Mouse (Mus musculus): ENCODE data around the gene Ttc26. TPM values are rescaled to one million over a fixed set of nuclear protein-coding genes. Genes with fewer than 3 reads are reported as not detected.

Ttc26 gene
- 5.5 and 7.6 TPM in 2 replicates for polyA plus RNA-seq (2015; fragmentation: Nextera tagmentation; extraction: Ambion mirVana)

DNA sequence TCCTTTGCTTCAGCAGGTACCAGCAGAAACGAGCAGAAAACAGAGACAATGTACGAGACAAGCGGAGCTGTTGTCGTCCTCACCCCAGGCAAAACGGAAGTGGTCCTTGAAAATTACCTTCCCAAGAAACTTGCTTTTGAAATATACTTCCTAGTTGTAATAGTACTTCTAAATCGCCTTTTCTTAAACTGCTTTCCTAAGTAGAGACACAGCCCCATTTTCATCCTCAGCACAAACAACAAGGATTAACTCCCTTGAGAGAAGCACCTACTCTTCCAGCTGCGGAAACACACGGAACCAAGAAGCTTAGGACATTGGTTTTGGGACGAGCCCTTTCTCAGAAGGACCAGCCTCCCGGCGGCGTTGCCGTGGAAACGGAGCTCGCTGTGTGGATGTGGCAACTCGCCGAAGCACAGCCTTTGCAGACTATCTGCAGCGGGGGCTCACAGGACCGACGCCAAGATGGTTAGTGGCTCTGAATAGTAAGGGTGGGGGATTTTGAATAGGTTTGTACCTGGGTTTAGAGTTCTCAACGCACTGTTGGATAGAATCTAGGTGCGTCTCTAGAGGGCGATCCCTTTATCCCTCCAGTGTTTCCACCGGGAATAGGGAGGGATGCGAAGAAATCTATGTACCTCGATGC, at the start of gene Ttc26:
Gene Ttc26 (plus strand): TSS at position 341 of the 643 bp plus-strand sequence.
- Histone ChIP-seq H3K9ac (ENCODE audit: low read depth, low read length) (peak within 1 kb of the TSS; percentile 57), H3K36me3 (ENCODE audit: control insufficient read depth, insufficient read depth, low read length) (peaks cover 3% of the 10 kb centered on the region; the same call in 1 of the 2 replicates), H3K27me3 (ENCODE audit: control insufficient read depth, insufficient read depth, low read depth, low read length) (no peaks in the 10 kb centered on the region), H3K9me3 (replicated peaks; ENCODE audit: control insufficient read depth, low read length, poor library complexity, severe bottlenecking) (no peaks in the 10 kb centered on the region), H3K4me2 (ENCODE audit: low read length) (peak within 1 kb of the TSS; percentile 51), H3K4me1 (ENCODE audit: control insufficient read depth, insufficient read depth, low read length) (peaks cover 8% of the 10 kb centered on the region), H3K4me3 (ENCODE audit: low read depth, low read length) (peak within 1 kb of the TSS; percentile 50), H3K27ac (ENCODE audit: low read length) (peak within 1 kb of the TSS; percentile 72)
- under 1% methylated on average over 26 of the region's 26 CpGs for WGBS
- ATAC-seq = peak; percentile 95

DNA sequence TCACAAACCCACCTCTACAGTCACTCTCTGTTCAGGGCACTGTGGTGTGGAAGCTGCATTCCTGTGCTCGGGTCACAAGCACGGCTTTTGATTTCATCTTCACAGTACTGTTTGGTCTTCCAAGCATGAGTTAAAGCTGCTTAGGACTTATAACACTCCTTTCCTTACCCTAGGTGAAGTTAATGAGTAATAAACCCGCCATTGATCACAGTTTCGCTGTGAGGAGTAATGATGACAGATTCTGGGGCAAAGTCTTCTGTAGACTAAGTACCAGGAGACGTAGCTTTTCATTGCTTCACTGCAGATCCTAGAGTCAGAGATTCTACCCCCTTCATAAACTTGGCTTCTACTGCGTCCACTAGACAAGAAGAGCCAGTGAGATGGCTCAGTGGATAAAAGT, 46.0 kb upstream of the Ttc26 start:
- no peak overlapping the region for H3K9ac ChIP-seq (ENCODE audit: low read depth, low read length)
- 89% methylated on average over 6 of the region's 6 CpGs for WGBS

DNA sequence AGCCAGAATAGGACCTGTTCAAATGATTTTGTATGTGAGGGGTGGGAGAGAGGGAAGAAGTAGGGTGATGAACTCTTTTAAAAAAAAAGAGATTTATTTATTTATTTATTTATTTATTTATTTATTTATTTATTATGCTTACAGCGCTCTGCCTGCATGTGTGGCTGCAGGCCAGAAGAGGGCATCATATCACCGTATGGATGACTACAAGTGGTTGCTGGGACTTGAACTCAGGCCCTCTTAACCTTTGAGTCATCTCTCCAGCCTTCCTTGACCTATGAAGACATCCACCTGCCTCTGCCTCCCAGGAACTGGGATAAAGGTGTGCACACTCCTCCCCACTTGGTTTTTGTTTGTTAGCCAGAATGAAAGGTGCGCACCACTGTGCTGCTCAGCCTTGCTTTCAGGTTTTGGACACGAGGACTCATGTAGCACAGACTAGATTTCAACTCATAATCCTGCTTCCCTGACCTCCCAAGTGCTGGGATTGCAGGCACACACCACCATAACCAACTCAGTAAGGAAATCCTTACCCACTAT, 44.0 kb upstream of the Ttc26 start:
- Histone ChIP-seq H3K4me2 (ENCODE audit: low read length) (no peak overlapping the region), H3K4me1 (ENCODE audit: control insufficient read depth, insufficient read depth, low read length) (no peaks in the 10 kb centered on the region), H3K36me3 (ENCODE audit: control insufficient read depth, insufficient read depth, low read length) (no peaks in the 10 kb centered on the region), H3K27me3 (ENCODE audit: control insufficient read depth, insufficient read depth, low read depth, low read length) (no peaks in the 10 kb centered on the region), H3K9ac (ENCODE audit: low read depth, low read length) (no peak overlapping the region), H3K4me3 (ENCODE audit: low read depth, low read length) (no peak overlapping the region), H3K27ac (ENCODE audit: low read length) (no peak overlapping the region), H3K9me3 (replicated peaks; ENCODE audit: control insufficient read depth, low read length, poor library complexity, severe bottlenecking) (no peaks in the 10 kb centered on the region)
- WGBS = 91% methylated on average over 4 of the region's 4 CpGs
- ATAC-seq = no peak

More for the DNA sequence above, 46.0 kb upstream of the Ttc26 start:
- Histone ChIP-seq H3K9me3 (replicated peaks; ENCODE audit: control insufficient read depth, low read length, poor library complexity, severe bottlenecking) (no peaks in the 10 kb centered on the region), H3K36me3 (ENCODE audit: control insufficient read depth, insufficient read depth, low read length) (no peaks in the 10 kb centered on the region), H3K4me2 (ENCODE audit: low read length) (no peak overlapping the region), H3K27ac (ENCODE audit: low read length) (no peak overlapping the region), H3K4me1 (ENCODE audit: control insufficient read depth, insufficient read depth, low read length) (no peaks in the 10 kb centered on the region), H3K27me3 (ENCODE audit: control insufficient read depth, insufficient read depth, low read depth, low read length) (no peaks in the 10 kb centered on the region), H3K4me3 (ENCODE audit: low read depth, low read length) (no peak overlapping the region)
- no peak for ATAC-seq

- no peak for ATAC-seq
- H3K4me2 ChIP-seq (ENCODE audit: low read length) = no peak overlapping the region
- no peak overlapping the region for H3K27ac ChIP-seq (ENCODE audit: low read length)
- H3K9me3 ChIP-seq (replicated peaks; ENCODE audit: control insufficient read depth, low read length, poor library complexity, severe bottlenecking) = no peaks in the 10 kb centered on the region
- H3K9ac ChIP-seq (ENCODE audit: low read depth, low read length) = no peak overlapping the region
- no peaks in the 10 kb centered on the region for H3K27me3 ChIP-seq (ENCODE audit: control insufficient read depth, insufficient read depth, low read depth, low read length)
- WGBS = 85% methylated on average over 6 of the region's 6 CpGs
- H3K4me1 ChIP-seq (ENCODE audit: control insufficient read depth, insufficient read depth, low read length) = no peaks in the 10 kb centered on the region
- no peak overlapping the region for H3K4me3 ChIP-seq (ENCODE audit: low read depth, low read length)
- H3K36me3 ChIP-seq (ENCODE audit: control insufficient read depth, insufficient read depth, low read length) = no peaks in the 10 kb centered on the region
These were observed 43.3 kb upstream of the Ttc26 start for GRCm38 (mm10) chr6:38337951-38338350.

- 65% methylated on average over 2 of the region's 2 CpGs for WGBS
These were observed 42.2 kb upstream of the Ttc26 start for GRCm38 (mm10) chr6:38339078-38339477.

DNA sequence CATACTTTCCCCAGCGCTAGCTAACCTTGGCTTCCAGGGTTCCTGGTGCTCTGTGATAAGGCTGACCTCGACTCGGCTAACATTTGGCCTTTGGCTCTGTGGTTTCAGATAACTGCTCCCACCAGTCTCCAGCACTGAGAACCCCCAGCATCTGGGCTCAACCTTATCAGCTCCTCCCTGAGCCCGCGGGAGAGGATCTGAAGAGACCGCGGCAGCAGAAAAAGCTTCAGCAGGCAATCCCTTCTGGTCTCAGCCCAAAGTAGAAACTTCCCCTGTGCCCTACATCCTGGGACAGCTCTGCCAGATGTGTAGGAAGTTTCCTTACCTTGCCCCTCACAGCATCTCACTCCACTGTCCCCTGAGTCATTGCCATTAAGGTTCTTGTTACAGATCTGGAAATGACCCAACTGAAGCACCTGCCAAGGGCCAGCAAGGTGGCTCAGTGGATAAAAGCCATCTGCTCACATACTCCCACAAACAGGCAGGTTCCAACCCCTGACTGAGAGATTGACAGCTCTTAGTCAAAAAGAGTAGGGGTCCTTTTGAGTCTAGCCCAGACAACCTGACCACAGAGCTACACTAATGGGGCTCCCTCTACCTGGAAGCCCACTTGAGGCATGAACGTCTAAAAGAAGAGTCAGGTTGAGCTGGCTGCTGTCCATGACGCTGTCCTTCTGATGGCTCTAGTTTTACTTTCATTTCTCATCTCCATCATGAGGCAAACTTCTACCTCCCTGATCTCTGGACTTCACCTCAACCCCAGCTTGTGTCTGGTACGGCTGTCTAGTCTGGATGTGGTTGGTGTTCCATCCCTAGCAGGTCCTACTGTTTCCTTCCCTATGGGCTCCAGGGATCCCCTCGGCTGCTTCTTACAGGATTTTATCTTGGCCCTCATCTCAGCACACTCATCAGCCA, 39.3 kb upstream of the Ttc26 start:
- no peak overlapping the region for H3K4me2 ChIP-seq (ENCODE audit: low read length)

More at GRCm38 (mm10) chr6:38339078-38339477, 42.2 kb upstream of the Ttc26 start:
- Histone ChIP-seq H3K9ac (ENCODE audit: low read depth, low read length) (no peak overlapping the region), H3K27ac (ENCODE audit: low read length) (no peak overlapping the region), H3K4me1 (ENCODE audit: control insufficient read depth, insufficient read depth, low read length) (no peaks in the 10 kb centered on the region), H3K9me3 (replicated peaks; ENCODE audit: control insufficient read depth, low read length, poor library complexity, severe bottlenecking) (no peaks in the 10 kb centered on the region), H3K4me2 (ENCODE audit: low read length) (no peak overlapping the region), H3K4me3 (ENCODE audit: low read depth, low read length) (no peak overlapping the region), H3K36me3 (ENCODE audit: control insufficient read depth, insufficient read depth, low read length) (no peaks in the 10 kb centered on the region), H3K27me3 (ENCODE audit: control insufficient read depth, insufficient read depth, low read depth, low read length) (no peaks in the 10 kb centered on the region)
- no peak for ATAC-seq

DNA sequence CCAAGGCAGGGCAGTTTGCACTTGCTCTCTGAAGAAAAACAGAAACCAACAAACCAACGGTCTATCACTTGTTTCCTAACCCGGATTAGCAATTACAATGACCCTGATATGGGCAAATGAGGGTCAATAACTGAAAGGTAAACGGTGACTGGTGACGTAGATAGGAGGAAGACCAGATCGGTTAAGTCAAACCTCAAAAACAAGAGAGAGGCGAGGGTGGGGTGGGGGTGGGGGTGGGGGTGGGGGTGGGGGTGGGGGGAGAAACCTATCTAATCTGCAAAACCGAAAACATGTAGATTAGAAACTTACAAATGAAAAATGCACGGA, 38.6 kb upstream of the Ttc26 start:
- H3K4me3 ChIP-seq (ENCODE audit: low read depth, low read length) = no peak overlapping the region
- no peak overlapping the region for H3K27ac ChIP-seq (ENCODE audit: low read length)
- H3K9ac ChIP-seq (ENCODE audit: low read depth, low read length) = no peak overlapping the region
- ATAC-seq = no peak
- 83% methylated on average over 8 of the region's 8 CpGs for WGBS
- H3K36me3 ChIP-seq (ENCODE audit: control insufficient read depth, insufficient read depth, low read length) = no peaks in the 10 kb centered on the region
- no peaks in the 10 kb centered on the region for H3K27me3 ChIP-seq (ENCODE audit: control insufficient read depth, insufficient read depth, low read depth, low read length)
- H3K4me2 ChIP-seq (ENCODE audit: low read length) = no peak overlapping the region
- no peaks in the 10 kb centered on the region for H3K9me3 ChIP-seq (replicated peaks; ENCODE audit: control insufficient read depth, low read length, poor library complexity, severe bottlenecking)
- no peaks in the 10 kb centered on the region for H3K4me1 ChIP-seq (ENCODE audit: control insufficient read depth, insufficient read depth, low read length)

More for the DNA sequence above, 39.3 kb upstream of the Ttc26 start:
- H3K9me3 ChIP-seq (replicated peaks; ENCODE audit: control insufficient read depth, low read length, poor library complexity, severe bottlenecking) = no peaks in the 10 kb centered on the region
- H3K4me1 ChIP-seq (ENCODE audit: control insufficient read depth, insufficient read depth, low read length) = no peaks in the 10 kb centered on the region
- no peak for ATAC-seq
- H3K4me3 ChIP-seq (ENCODE audit: low read depth, low read length) = no peak overlapping the region
- 81% methylated on average over 11 of the region's 11 CpGs for WGBS
- H3K27ac ChIP-seq (ENCODE audit: low read length) = no peak overlapping the region
- H3K27me3 ChIP-seq (ENCODE audit: control insufficient read depth, insufficient read depth, low read depth, low read length) = no peaks in the 10 kb centered on the region
- H3K9ac ChIP-seq (ENCODE audit: low read depth, low read length) = no peak overlapping the region
- H3K36me3 ChIP-seq (ENCODE audit: control insufficient read depth, insufficient read depth, low read length) = no peaks in the 10 kb centered on the region

DNA sequence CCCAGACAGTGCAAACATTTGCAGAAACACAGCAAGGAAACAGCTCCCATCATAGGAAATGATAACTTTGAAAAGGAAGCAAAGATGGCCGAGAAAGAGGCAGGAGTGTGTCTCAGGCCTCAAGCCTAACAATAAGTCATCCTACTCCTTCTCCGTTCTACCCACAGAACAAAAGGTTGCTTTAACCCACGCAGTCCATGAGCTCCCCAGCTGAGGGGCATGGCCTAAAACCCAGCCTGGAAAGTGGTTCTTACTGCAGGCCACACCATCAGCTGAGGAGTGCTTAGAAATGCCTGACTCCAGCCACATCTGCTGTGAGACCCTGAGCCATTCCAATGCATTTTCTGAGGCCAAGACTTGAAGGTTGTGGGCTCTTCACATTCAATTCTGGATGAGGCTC, 37.7 kb upstream of the Ttc26 start:
- WGBS = 57% methylated on average over 3 of the region's 3 CpGs
- no peak for ATAC-seq
- Histone ChIP-seq H3K4me1 (ENCODE audit: control insufficient read depth, insufficient read depth, low read length) (no peaks in the 10 kb centered on the region), H3K27me3 (ENCODE audit: control insufficient read depth, insufficient read depth, low read depth, low read length) (no peaks in the 10 kb centered on the region), H3K36me3 (ENCODE audit: control insufficient read depth, insufficient read depth, low read length) (no peaks in the 10 kb centered on the region), H3K9me3 (replicated peaks; ENCODE audit: control insufficient read depth, low read length, poor library complexity, severe bottlenecking) (no peaks in the 10 kb centered on the region), H3K4me2 (ENCODE audit: low read length) (no peak overlapping the region), H3K27ac (ENCODE audit: low read length) (no peak overlapping the region), H3K4me3 (ENCODE audit: low read depth, low read length) (no peak overlapping the region), H3K9ac (ENCODE audit: low read depth, low read length) (no peak overlapping the region)

Data from midbrain, embryonic 16.5 days (tissue).